Mouse (Mus musculus) cerebellum, postnatal 36 days (tissue): ENCODE results near the gene A730046J19Rik.

ENCODE experiments used
- DNase-seq, 2 experiments: peaks; one replicate each; pipeline ENCODE4 v3.0.0; 2021 to 2022; ENCODE audit warnings: mixed read lengths in 2 of 2

The A730046J19Rik gene

DNA sequence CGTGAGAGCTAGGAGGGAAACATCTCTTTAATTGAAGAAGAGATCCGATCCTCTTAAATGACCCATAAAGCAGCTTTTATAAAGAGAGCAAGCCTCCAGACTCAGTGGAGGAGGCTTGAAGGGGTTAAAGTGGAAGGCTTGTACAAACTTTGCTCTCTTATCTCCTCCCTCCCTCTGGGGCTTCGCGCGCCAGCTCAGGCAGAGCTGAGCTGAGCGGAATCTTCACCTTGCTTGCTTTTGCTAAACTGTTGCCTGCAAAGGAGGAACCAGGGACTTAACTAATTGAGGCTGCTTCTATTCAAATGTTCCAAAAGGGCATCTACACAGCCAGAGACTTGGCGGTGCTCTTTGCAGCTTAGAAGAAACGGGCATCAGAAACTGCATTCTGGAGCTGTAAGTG is at the start of gene A730046J19Rik:
Gene A730046J19Rik, plus strand, starts transcription at position 173 of the 400 bp plus-strand sequence.
- no peak for DNase-seq

DNA sequence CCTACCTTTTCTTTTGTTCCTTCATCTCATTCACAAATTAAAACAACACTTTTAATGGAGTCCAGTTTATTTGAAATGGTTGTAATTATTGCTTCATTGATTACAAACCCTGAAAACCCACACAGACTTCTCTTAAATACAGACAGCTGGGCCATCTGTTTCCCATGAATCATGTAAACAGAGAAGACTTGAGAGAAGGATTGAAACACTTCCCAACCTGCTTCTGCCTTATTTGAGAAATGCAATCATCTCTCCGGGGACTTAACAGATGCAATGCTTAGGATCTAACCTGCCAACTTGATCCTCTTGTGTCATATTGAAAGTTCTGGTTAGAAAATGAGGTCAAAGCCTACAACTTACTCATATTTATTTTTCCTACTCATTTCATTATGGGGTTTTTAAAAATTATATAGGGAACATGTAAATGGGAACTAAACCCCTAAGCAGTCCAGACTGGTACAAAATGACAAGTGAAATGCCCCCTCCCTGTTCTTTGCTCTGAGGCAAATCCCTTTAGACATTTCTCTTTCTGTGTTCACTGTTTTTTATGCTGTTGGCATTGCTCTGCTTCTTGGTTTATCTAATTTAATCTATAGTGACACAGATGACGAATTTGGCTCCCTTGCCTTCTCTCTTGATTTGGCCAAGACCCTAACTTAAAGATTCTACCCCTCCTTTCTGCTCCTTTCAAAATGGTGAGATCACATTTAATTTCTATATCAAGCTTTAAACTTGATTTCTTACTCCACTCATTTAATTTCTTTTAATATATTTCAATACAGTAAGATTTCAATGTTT is 48.7 kb upstream of the A730046J19Rik start:
- DNase-seq, result no peak

DNA sequence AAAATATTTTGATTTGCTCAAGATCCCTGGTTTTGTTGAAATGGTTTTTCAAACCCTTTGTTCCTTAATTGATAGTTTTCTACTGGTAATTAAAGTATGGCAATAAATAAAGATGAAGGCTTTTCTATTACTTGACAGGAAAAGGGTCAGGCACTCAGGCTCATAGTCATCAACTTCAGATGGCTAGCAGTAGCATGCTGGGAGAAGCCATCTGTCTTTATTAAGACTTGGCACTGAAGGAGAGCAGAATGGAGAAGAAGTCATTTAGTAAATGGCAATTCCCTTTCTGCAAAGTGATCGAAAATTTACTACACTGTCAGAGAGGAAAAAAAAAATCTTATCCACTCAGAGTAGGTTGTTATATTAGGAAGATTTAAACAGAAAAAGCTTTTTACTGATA is 17.2 kb upstream of the A730046J19Rik start:
- peak in 1 of 2 experiments; percentile 11 for DNase-seq

DNA sequence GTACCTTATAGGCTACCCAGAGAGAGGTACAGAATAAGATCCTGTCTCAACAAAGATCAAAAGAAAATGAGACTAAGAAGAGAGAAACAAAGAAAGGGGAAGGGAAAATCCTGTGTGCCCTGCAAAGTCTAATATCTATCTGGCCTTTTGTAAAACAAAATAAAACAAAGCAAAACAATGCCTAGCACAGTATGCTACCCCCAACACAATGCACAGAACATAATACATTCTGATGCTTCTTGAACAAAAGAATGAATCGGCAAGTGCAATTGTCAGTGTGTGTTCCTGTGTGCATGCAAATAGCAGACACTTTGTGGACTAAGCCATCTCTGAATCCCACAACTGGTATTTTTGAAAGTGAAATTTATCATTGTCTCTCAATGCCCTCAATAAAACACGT is 3.5 kb upstream of the A730046J19Rik start:
- no peak for DNase-seq

DNA sequence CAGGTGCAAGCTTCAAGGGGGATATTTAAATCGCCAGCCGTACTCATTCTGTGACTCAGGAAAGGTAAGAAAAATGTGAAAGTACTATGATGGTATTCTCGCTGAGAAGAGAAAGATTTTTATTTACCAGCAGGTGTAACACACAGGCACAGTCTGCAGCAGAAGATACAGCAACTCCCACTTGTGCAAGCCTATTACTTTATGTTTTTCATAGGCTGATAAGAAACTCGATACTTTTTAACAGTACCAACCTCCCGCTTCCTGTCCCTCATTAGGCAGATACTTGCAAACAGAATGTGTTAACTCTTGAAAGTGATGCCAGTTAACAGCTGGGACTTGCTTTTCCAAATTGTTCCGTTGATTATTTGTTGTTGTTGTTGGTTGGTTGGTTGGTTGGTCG is 616 bp downstream of the A730046J19Rik start:
- DNase-seq, result no peak

DNA sequence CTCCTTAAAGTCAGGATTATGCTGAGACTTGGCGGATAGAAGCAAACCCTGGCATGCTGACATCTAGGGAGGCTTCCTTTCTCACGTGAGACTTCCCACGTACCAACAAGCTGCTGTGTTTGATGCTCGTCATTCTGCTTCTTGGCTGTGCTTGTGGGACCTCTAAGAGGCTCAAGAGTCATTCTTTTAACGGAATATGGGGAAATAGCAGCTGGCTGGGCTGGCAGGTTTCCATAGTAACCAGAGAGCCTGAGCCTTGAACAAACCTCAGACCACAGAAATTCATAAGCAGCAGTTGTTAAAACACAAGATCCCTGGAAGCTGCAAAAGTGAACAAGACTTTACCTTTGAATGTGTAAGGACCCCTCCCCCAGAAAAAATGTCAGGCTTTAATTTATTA is 9.4 kb downstream of the A730046J19Rik start:
- DNase-seq, result no peak
